Mouse (Mus musculus) midbrain, postnatal 0 days (tissue): ENCODE data around the gene Med19. TPM values are rescaled to one million over a fixed set of nuclear protein-coding genes. Genes with fewer than 3 reads are reported as not detected.

Experiments
- ATAC-seq: fragments of 200-750 bp; cut with Nextera tagmentation; 2 replicates; pipeline ENCODE4 v1.8.0; 2017; ENCODE audit warnings: moderate number of reproducible peaks, mild to moderate bottlenecking, moderate TSS enrichment, moderate library complexity; ENCODE audit not compliant: low FRiP score
- DNase-seq: peaks from one replicate; pipeline ENCODE4 v3.0.0-alpha.2; 2015; ENCODE audit warnings: low spot score
- H3K27ac ChIP-seq: fragments of 300-500 bp; sonication (generic); 2 replicates; pipeline ENCODE4 v1.5.1; 2014; ENCODE audit warnings: low read depth, mild to moderate bottlenecking, low read length, mixed read lengths
- H3K27me3 ChIP-seq: fragments of 300-500 bp; sonication (generic); 2 replicates; pipeline ENCODE4 v1.6.1; 2014; ENCODE audit warnings: low read length, control low read depth, mixed read lengths; ENCODE audit not compliant: insufficient read depth
- H3K36me3 ChIP-seq: fragments of 300-500 bp; sonication (generic); 2 replicates; pipeline ENCODE4 v1.6.1; 2014; ENCODE audit warnings: low read length, control low read depth, mixed read lengths; ENCODE audit not compliant: insufficient read depth
- H3K4me1 ChIP-seq: fragments of 300-500 bp; sonication (generic); 2 replicates; pipeline ENCODE4 v1.6.1; 2014; ENCODE audit warnings: mild to moderate bottlenecking, control low read depth, antibody characterized with exemption, low read length, mixed read lengths; ENCODE audit not compliant: insufficient read depth
- H3K4me2 ChIP-seq: fragments of 300-500 bp; sonication (generic); 2 replicates; pipeline ENCODE4 v1.6.1; 2014; ENCODE audit warnings: low read depth, mild to moderate bottlenecking, low read length, mixed read lengths; ENCODE audit not compliant: poor library complexity, severe bottlenecking
- H3K4me3 ChIP-seq: fragments of 300-500 bp; sonication (generic); 2 replicates; pipeline ENCODE4 v1.5.1; 2014; ENCODE audit warnings: low read depth, mild to moderate bottlenecking, low read length, moderate library complexity
- H3K9ac ChIP-seq: fragments of 300-500 bp; sonication (generic); replicated peaks from 2 replicates; pipeline ENCODE4 v1.6.1; 2014; ENCODE audit warnings: mild to moderate bottlenecking, low read length, moderate library complexity, mixed read lengths; ENCODE audit not compliant: poor library complexity, severe bottlenecking
- H3K9me3 ChIP-seq: fragments of 300-500 bp; sonication (generic); 2 replicates; pipeline ENCODE4 v1.6.1; 2016; ENCODE audit warnings: low read length, control low read depth
- CTCF ChIP-seq: IDR thresholded peaks from 2 replicates; pipeline ENCODE4 v1.5.1; 2016; ENCODE audit warnings: antibody characterized with exemption, mild to moderate bottlenecking
- WGBS: fragments of 180-500 bp; shearing (Covaris S2); extraction: QIAGEN DNeasy Blood & Tissue Kit; methylation state at CpG from one replicate; pipeline ENCODE4 v1.1.7; 2014; 5-methylcytosine and 5-hydroxymethylcytosine counted together
- polyA plus RNA-seq: library from polyadenylated mRNA; unstranded; fragments of >200 nt; fragmentation: Nextera tagmentation; extraction: Ambion mirVana; gene quantifications from 2 replicates; pipeline ENCODE4 v1.2.1, GENCODE M21; 2015
- total RNA-seq: library from RNA; depleted of rRNA; stranded (reverse); fragments of >200 nt; gene quantifications from 2 replicates; pipeline ENCODE4 v1.2.3, GENCODE M21; 2014

Med19 gene
- total and polyA plus RNA-seq, 2 experiments from 2014 or later, result 45.3 to 49.5 TPM

GRCm38 (mm10) chr2:84635611-84636010 lies 42.6 kb upstream of the Med19 start:
- H3K9me3 ChIP-seq, result no peaks in the 10 kb centered on the region
- ATAC-seq (peak; percentile 88), DNase-seq (peak; percentile 90)
- H3K4me1 ChIP-seq, result 0 out of 2 replicates have a peak, but pooled peaks cover 7% of the 10 kb centered on the region
- no peak overlapping the region for H3K9ac ChIP-seq
- no peaks in the 10 kb centered on the region for H3K36me3 ChIP-seq
- H3K27ac ChIP-seq, result peak overlapping the region; percentile 80
- TF ChIP-seq CTCF, result no peak
- WGBS, result 4% methylated on average over 2 of the region's 2 CpGs
- no peak overlapping the region for H3K4me3 ChIP-seq
- peak overlapping the region; percentile 5; the same call in 1 of the 2 replicates for H3K4me2 ChIP-seq
- no peaks in the 10 kb centered on the region for H3K27me3 ChIP-seq

GRCm38 (mm10) chr2:84636231-84636741 lies 41.9 kb upstream of the Med19 start:
- H3K36me3 ChIP-seq, result no peaks in the 10 kb centered on the region
- H3K27me3 ChIP-seq, result no peaks in the 10 kb centered on the region
- WGBS, result 22% methylated on average over 8 of the region's 8 CpGs
- no peak overlapping the region for H3K4me3 ChIP-seq
- H3K9me3 ChIP-seq, result no peaks in the 10 kb centered on the region
- DNase-seq (no peak), ATAC-seq (no peak)
- 0 out of 2 replicates have a peak, but pooled peaks cover 7% of the 10 kb centered on the region for H3K4me1 ChIP-seq
- TF ChIP-seq CTCF, result no peak
- H3K9ac ChIP-seq, result no peak overlapping the region
- peak overlapping the region; percentile 80 for H3K27ac ChIP-seq
- H3K4me2 ChIP-seq, result 0 out of 2 replicates have a peak overlapping the region, but pooled peaks have one; percentile 6

GRCm38 (mm10) chr2:84637452-84638165 lies 40.6 kb upstream of the Med19 start:
- Histone ChIP-seq H3K27ac (peak overlapping the region; percentile 48), H3K4me2 (no peak overlapping the region), H3K36me3 (no peaks in the 10 kb centered on the region), H3K4me3 (no peak overlapping the region), H3K9ac (no peak overlapping the region), H3K9me3 (no peaks in the 10 kb centered on the region), H3K4me1 (0 out of 2 replicates have a peak, but pooled peaks cover 7% of the 10 kb centered on the region), H3K27me3 (no peaks in the 10 kb centered on the region)
- DNase-seq (no peak), ATAC-seq (no peak)
- 34% methylated on average over 7 of the region's 7 CpGs for WGBS
- TF ChIP-seq CTCF, result no peak

GRCm38 (mm10) chr2:84638428-84639220 lies 39.6 kb upstream of the Med19 start:
- no peaks in the 10 kb centered on the region for H3K27me3 ChIP-seq
- no peaks in the 10 kb centered on the region for H3K9me3 ChIP-seq
- WGBS, result 65% methylated on average over 5 of the region's 5 CpGs
- H3K9ac ChIP-seq, result no peak overlapping the region
- no peak for TF ChIP-seq CTCF
- H3K4me2 ChIP-seq, result no peak overlapping the region
- no peak for DNase-seq
- H3K4me3 ChIP-seq, result no peak overlapping the region
- H3K36me3 ChIP-seq, result no peaks in the 10 kb centered on the region
- ATAC-seq, result no peak
- H3K27ac ChIP-seq, result 0 out of 2 replicates have a peak overlapping the region, but pooled peaks have one; percentile 48
- H3K4me1 ChIP-seq, result 0 out of 2 replicates have a peak, but pooled peaks cover 7% of the 10 kb centered on the region

- no peak for ATAC-seq
- H3K36me3 ChIP-seq, result no peaks in the 10 kb centered on the region
- no peak for TF ChIP-seq CTCF
These were observed 37.4 kb upstream of the Med19 start for GRCm38 (mm10) chr2:84640833-84641232.

More at GRCm38 (mm10) chr2:84640833-84641232, 37.4 kb upstream of the Med19 start:
- no peaks in the 10 kb centered on the region for H3K27me3 ChIP-seq
- DNase-seq, result no peak
- no peak overlapping the region for H3K9ac ChIP-seq
- H3K4me1 ChIP-seq, result 0 out of 2 replicates have a peak, but pooled peaks cover 7% of the 10 kb centered on the region
- H3K4me2 ChIP-seq, result no peak overlapping the region
- no peak overlapping the region for H3K27ac ChIP-seq
- no peaks in the 10 kb centered on the region for H3K9me3 ChIP-seq
- H3K4me3 ChIP-seq, result no peak overlapping the region
